Mouse (Mus musculus): Measurements from ENCODE around the gene Mindy4.

- TF ChIP-seq CTCF (IDR thresholded peaks at IDR 0.05; ENCODE audit: extremely low read depth, insufficient read depth, low read length) (no peak), POLR2A (IDR thresholded peaks at IDR 0.05; ENCODE audit: extremely low read depth, insufficient read depth, low read length) (no peak)
These were observed 96.7 kb downstream of the Mindy4 start for GRCm38 (mm10) chr6:55299917-55300316.
